Mouse (Mus musculus): ENCODE data around the gene Ccdc88b. TPM values are rescaled to one million over a fixed set of nuclear protein-coding genes. Genes with fewer than 3 reads are reported as not detected.
"Not testable (repeated sequence)": the region's sequence is repeated elsewhere in the genome, so short reads cannot be mapped to it uniquely, and the experiment has no call there.

Gene Ccdc88b
- polyA plus RNA-seq (2016; fragmentation: Nextera tagmentation; extraction: Ambion mirVana) = 0.69 and 1.1 TPM in 2 replicates

- H3K9me3 ChIP-seq = no peaks in the 10 kb centered on the region
- no peak within 1 kb of the TSS for H3K27ac ChIP-seq (replicated peaks)
- H3K27me3 ChIP-seq = peaks cover 29% of the 10 kb centered on the region
- no peak for ATAC-seq (ENCODE audit: low FRiP score, low read depth)
- no peaks in the 10 kb centered on the region for H3K36me3 ChIP-seq
- H3K4me2 ChIP-seq (replicated peaks) = no peak within 1 kb of the TSS
- 74% methylated on average over 7 of the region's 7 CpGs for WGBS
- H3K4me1 ChIP-seq = peaks cover 23% of the 10 kb centered on the region
- no peak within 1 kb of the TSS for H3K9ac ChIP-seq (replicated peaks)
- no peak within 1 kb of the TSS for H3K4me3 ChIP-seq
Observed at GRCm38 (mm10) chr19:6858031-6858430, at the start of gene Ccdc88b. Ccdc88b (minus strand) TSS chr19:6858211.

- H3K4me2 ChIP-seq (replicated peaks) = no peak overlapping the region
- ATAC-seq (ENCODE audit: low FRiP score, low read depth) = no peak
Observed at GRCm38 (mm10) chr19:6907094-6907493, 49.1 kb upstream of the Ccdc88b start.

GRCm38 (mm10) chr19:6906199-6906598, 48.2 kb upstream of the Ccdc88b start:
- Histone ChIP-seq H3K4me1 (peaks cover 24% of the 10 kb centered on the region), H3K36me3 (peaks cover 26% of the 10 kb centered on the region), H3K4me2 (replicated peaks) (no peak overlapping the region), H3K4me3 (no peak overlapping the region), H3K27ac (replicated peaks) (no peak overlapping the region), H3K9me3 (no peaks in the 10 kb centered on the region), H3K9ac (replicated peaks) (no peak overlapping the region), H3K27me3 (no peaks in the 10 kb centered on the region)
- ATAC-seq (ENCODE audit: low FRiP score, low read depth) = no peak
- 87% methylated on average over 3 of the region's 3 CpGs for WGBS

More at GRCm38 (mm10) chr19:6907094-6907493, 49.1 kb upstream of the Ccdc88b start:
- no peak overlapping the region for H3K27ac ChIP-seq (replicated peaks)
- 90% methylated on average over 8 of the region's 8 CpGs for WGBS
- no peak overlapping the region for H3K9ac ChIP-seq (replicated peaks)
- H3K4me3 ChIP-seq = no peak overlapping the region
- no peaks in the 10 kb centered on the region for H3K9me3 ChIP-seq
- H3K4me1 ChIP-seq = peaks cover 28% of the 10 kb centered on the region
- H3K36me3 ChIP-seq = peaks cover 35% of the 10 kb centered on the region
- H3K27me3 ChIP-seq = no peaks in the 10 kb centered on the region

GRCm38 (mm10) chr19:6905498-6906159, 47.6 kb upstream of the Ccdc88b start:
- Histone ChIP-seq H3K4me3 (no peak overlapping the region), H3K36me3 (peaks cover 23% of the 10 kb centered on the region), H3K4me2 (replicated peaks) (no peak overlapping the region), H3K27me3 (no peaks in the 10 kb centered on the region), H3K9ac (replicated peaks) (no peak overlapping the region), H3K4me1 (peaks cover 20% of the 10 kb centered on the region), H3K9me3 (no peaks in the 10 kb centered on the region), H3K27ac (replicated peaks) (no peak overlapping the region)
- ATAC-seq (ENCODE audit: low FRiP score, low read depth) = no peak
- 96% methylated on average over 11 of the region's 11 CpGs for WGBS

- ATAC-seq (ENCODE audit: low FRiP score, low read depth) = no peak
- 85% methylated on average over 2 of the region's 2 CpGs for WGBS
- Histone ChIP-seq H3K27ac (replicated peaks) (no peak overlapping the region), H3K27me3 (no peaks in the 10 kb centered on the region), H3K36me3 (peaks cover 23% of the 10 kb centered on the region), H3K9me3 (no peaks in the 10 kb centered on the region), H3K4me3 (no peak overlapping the region), H3K4me2 (replicated peaks) (no peak overlapping the region), H3K4me1 (peaks cover 17% of the 10 kb centered on the region), H3K9ac (replicated peaks) (no peak overlapping the region)
Observed at GRCm38 (mm10) chr19:6904846-6905245, 46.8 kb upstream of the Ccdc88b start.

GRCm38 (mm10) chr19:6903031-6903430, 45.0 kb upstream of the Ccdc88b start:
- no peak overlapping the region for H3K4me2 ChIP-seq (replicated peaks)
- no peak overlapping the region for H3K27ac ChIP-seq (replicated peaks)
- H3K4me3 ChIP-seq = no peak overlapping the region
- no peak for ATAC-seq (ENCODE audit: low FRiP score, low read depth)
- no peaks in the 10 kb centered on the region for H3K9me3 ChIP-seq
- no peaks in the 10 kb centered on the region for H3K27me3 ChIP-seq
- H3K36me3 ChIP-seq = peaks cover 23% of the 10 kb centered on the region
- H3K4me1 ChIP-seq = peaks cover 5% of the 10 kb centered on the region
- H3K9ac ChIP-seq (replicated peaks) = no peak overlapping the region
- WGBS = 90% methylated on average over 1 of the region's 1 CpGs

- 87% methylated on average over 4 of the region's 4 CpGs for WGBS
- no peak for ATAC-seq (ENCODE audit: low FRiP score, low read depth)
- H3K27me3 ChIP-seq = no peaks in the 10 kb centered on the region
- no peak overlapping the region for H3K9ac ChIP-seq (replicated peaks)
- H3K27ac ChIP-seq (replicated peaks) = no peak overlapping the region
- H3K4me3 ChIP-seq = no peak overlapping the region
- no peaks in the 10 kb centered on the region for H3K36me3 ChIP-seq
- H3K9me3 ChIP-seq = peaks cover 3% of the 10 kb centered on the region; the same call in 1 of the 2 replicates
- no peaks in the 10 kb centered on the region for H3K4me1 ChIP-seq
- H3K4me2 ChIP-seq (replicated peaks) = no peak overlapping the region
Observed at GRCm38 (mm10) chr19:6899641-6900040, 41.6 kb upstream of the Ccdc88b start.

GRCm38 (mm10) chr19:6895608-6896305, 37.7 kb upstream of the Ccdc88b start:
- not testable (repeated sequence) for H3K36me3 ChIP-seq; H3K4me1 ChIP-seq; ATAC-seq (ENCODE audit: low FRiP score, low read depth); H3K27ac ChIP-seq (replicated peaks); H3K27me3 ChIP-seq; H3K9ac ChIP-seq (replicated peaks); H3K4me3 ChIP-seq; H3K9me3 ChIP-seq; H3K4me2 ChIP-seq (replicated peaks)
- 90% methylated on average over 18 of the region's 18 CpGs for WGBS

GRCm38 (mm10) chr19:6893731-6894451, 35.9 kb upstream of the Ccdc88b start:
- Histone ChIP-seq H3K4me3 (no peak overlapping the region), H3K27ac (replicated peaks) (no peak overlapping the region), H3K4me2 (replicated peaks) (no peak overlapping the region), H3K27me3 (no peaks in the 10 kb centered on the region), H3K36me3 (no peaks in the 10 kb centered on the region), H3K9me3 (peaks cover 3% of the 10 kb centered on the region; the same call in 1 of the 2 replicates), H3K4me1 (no peaks in the 10 kb centered on the region), H3K9ac (replicated peaks) (no peak overlapping the region)
- ATAC-seq (ENCODE audit: low FRiP score, low read depth) = no peak
- 96% methylated on average over 14 of the region's 14 CpGs for WGBS

GRCm38 (mm10) chr19:6892512-6892911, 34.5 kb upstream of the Ccdc88b start:
- no peak for ATAC-seq (ENCODE audit: low FRiP score, low read depth)
- no peaks in the 10 kb centered on the region for H3K27me3 ChIP-seq
- no peaks in the 10 kb centered on the region for H3K4me1 ChIP-seq
- peaks cover 3% of the 10 kb centered on the region; the same call in 1 of the 2 replicates for H3K9me3 ChIP-seq
- no peak overlapping the region for H3K9ac ChIP-seq (replicated peaks)
- no peak overlapping the region for H3K4me2 ChIP-seq (replicated peaks)
- no peak overlapping the region for H3K27ac ChIP-seq (replicated peaks)
- H3K4me3 ChIP-seq = no peak overlapping the region
- 73% methylated on average over 4 of the region's 4 CpGs for WGBS
- no peaks in the 10 kb centered on the region for H3K36me3 ChIP-seq

- 90% methylated on average over 4 of the region's 4 CpGs for WGBS
- no peak for ATAC-seq (ENCODE audit: low FRiP score, low read depth)
Observed at GRCm38 (mm10) chr19:6877965-6878364, 20.0 kb upstream of the Ccdc88b start.

GRCm38 (mm10) chr19:6876799-6877198, 18.8 kb upstream of the Ccdc88b start:
- Histone ChIP-seq H3K4me2 (replicated peaks) (no peak overlapping the region), H3K27me3 (no peaks in the 10 kb centered on the region), H3K9me3 (peaks cover 9% of the 10 kb centered on the region), H3K9ac (replicated peaks) (no peak overlapping the region), H3K36me3 (no peaks in the 10 kb centered on the region), H3K27ac (replicated peaks) (no peak overlapping the region), H3K4me1 (no peaks in the 10 kb centered on the region), H3K4me3 (no peak overlapping the region)
- no peak for ATAC-seq (ENCODE audit: low FRiP score, low read depth)

More at GRCm38 (mm10) chr19:6877965-6878364, 20.0 kb upstream of the Ccdc88b start:
- H3K27ac ChIP-seq (replicated peaks) = no peak overlapping the region
- H3K36me3 ChIP-seq = no peaks in the 10 kb centered on the region
- H3K4me2 ChIP-seq (replicated peaks) = no peak overlapping the region
- H3K4me1 ChIP-seq = no peaks in the 10 kb centered on the region
- no peak overlapping the region for H3K9ac ChIP-seq (replicated peaks)
- peaks cover 9% of the 10 kb centered on the region for H3K9me3 ChIP-seq
- no peak overlapping the region for H3K4me3 ChIP-seq
- H3K27me3 ChIP-seq = no peaks in the 10 kb centered on the region

Data from midbrain, embryonic 12.5 days (tissue).